Mouse (Mus musculus) kidney, postnatal 36 days (tissue): Measurements from ENCODE around the gene Mast3.

Source experiments
- DNase-seq, 2 experiments: peaks; one replicate each; pipeline ENCODE4 v3.0.0; 2021 to 2022; ENCODE audit warnings: mixed read lengths in 2 of 2

Gene Mast3

DNA sequence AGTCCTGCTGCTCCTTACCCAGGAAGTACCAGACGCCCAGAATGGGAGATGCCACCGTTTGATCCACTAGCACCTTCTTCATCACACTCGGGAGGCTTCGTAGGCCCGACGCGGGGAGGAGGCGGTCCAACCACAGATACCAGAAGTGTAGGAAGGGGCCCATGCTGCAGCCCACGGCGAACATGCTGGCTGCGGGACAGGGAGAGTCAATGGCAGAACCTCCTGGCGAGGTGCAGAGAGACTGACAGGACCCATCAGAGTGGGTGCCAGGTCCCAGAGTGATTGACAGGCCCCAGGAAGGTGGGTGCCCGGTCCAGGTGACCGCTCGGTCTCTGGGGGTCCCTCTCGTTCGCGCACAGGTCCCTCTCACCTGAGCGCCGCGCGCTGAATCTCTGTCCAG lies 44.5 kb downstream of the Mast3 start:
- DNase-seq = no peak

GRCm38 (mm10) chr8:70758616-70759561 lies 46.0 kb downstream of the Mast3 start:
- DNase-seq = peak in 1 of 2 experiments; percentile 51

DNA sequence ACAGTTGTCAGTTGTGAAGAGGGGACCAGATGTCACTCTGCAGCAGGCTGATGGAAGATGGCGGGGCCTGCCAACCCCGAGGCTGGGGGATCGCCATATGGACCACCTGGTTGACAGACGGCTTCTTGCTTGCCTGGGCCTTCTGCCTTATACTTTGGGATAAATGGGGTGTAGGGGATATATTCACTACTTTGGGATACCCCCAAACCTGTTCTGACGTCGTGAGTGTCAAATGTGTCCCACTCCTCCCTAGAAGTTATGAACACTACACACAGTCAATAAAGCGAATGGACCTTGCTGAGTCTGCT lies 46.6 kb downstream of the Mast3 start:
- no peak for DNase-seq

DNA sequence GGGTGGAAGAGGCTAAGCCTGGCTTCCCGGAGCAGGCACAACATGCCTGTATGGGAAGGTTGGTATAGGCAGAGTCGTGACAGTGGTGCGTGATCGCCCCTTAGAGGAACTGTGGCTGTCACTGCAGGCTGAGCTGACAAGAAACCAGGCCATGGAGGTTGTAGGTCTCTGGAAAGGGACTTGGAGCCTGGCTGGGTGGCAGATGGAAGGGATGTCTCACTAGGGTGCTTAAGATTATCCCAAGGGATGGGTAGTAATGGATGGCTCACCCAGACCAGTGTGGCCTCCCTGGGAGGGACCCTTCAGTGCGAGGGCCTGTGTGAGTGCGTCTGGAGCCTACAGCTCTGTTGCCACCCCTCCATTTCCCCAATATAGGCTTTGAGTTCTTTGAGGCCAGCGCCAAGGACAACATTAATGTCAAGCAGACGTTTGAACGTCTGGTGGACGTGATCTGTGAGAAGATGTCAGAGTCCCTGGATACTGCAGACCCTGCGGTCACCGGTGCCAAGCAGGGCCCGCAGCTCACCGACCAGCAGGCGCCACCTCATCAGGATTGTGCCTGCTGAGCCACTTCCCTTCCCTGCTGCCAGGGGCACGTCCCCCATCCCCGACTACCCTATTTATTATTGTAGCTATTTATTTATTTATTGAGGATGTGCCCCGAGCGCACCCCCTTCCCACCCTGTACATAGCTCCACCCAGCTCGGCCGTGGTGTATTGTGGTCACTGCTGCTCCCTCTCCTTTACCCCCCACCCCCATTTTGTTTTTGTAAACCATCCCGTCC lies 47.1 kb downstream of the Mast3 start:
- DNase-seq = peak in 1 of 2 experiments; percentile 55

- DNase-seq = no peak
Observed at GRCm38 (mm10) chr8:70756476-70757040, 48.3 kb downstream of the Mast3 start.

DNA sequence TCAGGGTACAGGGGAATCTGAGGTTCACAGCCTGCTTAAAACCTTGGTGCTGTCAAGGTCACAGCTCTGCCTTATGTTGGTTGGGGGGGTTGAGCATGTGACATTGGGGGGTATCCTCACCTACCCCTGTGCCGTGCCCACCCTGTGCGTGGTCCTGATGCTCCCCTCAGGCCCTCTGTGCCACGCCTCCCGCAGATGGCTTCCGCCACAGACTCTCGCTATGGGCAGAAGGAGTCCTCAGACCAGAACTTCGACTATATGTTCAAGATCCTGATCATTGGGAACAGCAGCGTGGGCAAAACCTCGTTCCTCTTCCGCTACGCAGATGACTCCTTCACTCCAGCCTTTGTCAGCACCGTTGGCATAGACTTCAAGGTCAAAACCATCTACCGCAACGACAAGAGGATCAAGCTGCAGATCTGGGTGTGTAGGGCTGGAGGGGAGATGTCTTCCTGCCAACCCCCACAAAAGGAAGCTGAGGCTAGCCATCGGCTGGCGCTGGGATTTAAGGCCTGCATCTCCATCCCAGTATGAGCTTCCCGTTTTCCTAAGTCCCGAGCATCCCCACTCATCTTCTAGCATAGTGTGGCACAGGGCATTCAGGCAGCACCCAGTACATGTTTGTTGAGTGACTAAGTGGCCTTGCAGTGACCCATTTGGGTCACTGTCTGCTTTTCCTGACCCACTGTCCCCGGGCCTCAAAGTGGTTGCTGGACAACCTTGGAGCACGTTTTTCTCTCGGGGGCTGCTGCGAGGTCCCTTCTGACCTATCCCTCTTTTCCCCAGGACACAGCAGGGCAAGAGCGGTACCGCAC lies 49.0 kb downstream of the Mast3 start:
- DNase-seq = no peak

DNA sequence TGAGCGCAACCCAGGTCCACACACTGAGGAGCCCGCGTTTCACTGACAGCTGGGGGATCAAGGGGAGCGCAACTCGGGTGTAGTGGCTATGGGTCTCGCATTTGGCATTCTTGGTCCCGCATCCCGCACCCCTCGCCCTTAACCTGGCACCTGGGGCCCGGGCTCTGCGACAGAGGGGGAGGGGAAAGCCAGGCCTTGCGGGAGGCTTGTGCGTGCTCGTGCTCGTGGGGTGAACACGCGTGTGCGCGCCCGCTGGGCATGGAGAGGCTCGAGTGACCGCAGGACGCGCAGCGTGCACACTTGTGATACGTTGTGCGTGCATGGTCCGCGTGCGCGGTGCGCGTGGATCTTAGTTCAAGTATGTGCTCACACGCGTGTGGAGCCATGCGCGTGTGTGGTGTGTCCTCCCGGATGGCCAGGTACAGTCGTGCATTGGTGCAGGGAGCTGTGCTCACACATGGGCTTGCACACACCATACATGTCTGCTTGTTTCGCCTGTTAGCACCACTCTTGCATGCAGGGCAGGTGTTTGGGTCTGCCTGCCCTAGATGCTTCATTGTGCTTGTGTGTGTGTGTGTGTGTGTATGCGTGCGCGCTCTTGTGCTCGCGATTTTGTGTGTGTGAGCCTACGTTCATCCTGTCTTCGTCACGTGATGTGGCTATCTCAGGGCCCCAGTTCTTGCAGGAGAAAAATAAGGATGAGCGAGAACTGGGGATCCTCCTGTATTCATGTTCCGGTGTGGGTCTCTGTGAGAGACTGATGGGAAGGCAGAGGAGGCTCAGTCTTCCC lies 49.8 kb downstream of the Mast3 start:
- peak in 1 of 2 experiments; percentile 72 for DNase-seq

DNA sequence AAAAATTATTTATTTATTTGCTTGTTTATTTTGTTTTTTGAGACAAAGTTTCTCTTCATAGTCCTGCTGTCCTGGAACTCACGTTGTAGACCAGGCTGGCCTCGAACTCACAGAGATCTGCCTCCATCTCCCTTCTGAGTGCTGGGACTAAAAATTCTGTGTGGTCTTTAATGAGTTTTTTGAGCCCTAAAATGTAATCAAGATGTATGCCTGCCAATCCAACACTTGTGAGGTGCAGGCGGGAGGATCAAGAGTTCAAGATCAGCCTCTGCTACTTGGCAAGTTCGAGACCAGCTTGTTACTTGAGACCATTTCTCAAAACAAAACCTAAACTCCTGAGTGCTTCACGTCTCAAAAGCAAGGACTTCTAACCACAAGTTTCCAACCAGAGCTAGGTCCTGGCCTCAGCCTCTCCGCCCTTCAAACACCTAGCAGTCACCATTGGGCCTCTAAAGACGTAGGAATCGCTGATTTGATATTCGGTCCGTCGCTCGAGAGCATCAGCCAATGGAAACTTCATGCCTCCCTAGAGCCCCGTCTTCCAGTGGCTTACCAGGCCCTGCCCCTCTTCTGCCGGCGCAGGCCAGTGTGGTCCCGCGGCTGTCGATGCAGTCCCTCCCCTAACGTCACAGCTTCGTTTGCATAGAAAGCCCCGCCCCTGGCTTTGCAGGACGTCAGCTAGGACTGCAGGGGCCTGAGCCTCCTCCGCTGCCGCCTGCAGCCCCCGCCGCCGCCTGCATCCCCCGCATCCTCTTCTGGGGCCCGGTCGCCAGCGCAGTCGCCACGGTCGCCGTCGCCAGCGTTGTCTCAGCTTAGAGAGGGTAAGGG lies 50.6 kb downstream of the Mast3 start, which contains the start of gene Rab3a:
TSS of gene Rab3a (plus strand) at position 637 of the 828 bp plus-strand sequence.
- peak; percentile 97 to 99 for DNase-seq

DNA sequence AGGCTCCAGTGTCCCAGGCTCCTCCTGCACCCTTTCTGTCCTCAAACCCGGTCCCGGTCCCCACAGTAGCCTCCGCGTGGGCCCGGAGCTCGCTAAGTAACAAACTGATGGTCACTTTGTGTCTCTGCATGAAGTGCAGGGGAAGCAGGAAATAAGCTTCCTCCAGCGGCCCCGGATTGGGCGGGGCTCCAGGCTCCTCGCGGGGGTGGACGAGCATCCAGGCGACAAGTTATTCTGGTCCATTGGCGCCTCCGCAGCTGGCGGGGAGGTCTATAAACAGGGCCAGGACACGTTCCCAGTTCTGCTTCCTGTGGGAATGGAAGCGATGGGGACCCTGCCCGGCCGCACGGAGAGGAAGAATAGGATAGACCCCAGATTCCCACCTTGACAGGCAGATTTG lies 51.7 kb downstream of the Mast3 start:
- DNase-seq = peak; percentile 91

DNA sequence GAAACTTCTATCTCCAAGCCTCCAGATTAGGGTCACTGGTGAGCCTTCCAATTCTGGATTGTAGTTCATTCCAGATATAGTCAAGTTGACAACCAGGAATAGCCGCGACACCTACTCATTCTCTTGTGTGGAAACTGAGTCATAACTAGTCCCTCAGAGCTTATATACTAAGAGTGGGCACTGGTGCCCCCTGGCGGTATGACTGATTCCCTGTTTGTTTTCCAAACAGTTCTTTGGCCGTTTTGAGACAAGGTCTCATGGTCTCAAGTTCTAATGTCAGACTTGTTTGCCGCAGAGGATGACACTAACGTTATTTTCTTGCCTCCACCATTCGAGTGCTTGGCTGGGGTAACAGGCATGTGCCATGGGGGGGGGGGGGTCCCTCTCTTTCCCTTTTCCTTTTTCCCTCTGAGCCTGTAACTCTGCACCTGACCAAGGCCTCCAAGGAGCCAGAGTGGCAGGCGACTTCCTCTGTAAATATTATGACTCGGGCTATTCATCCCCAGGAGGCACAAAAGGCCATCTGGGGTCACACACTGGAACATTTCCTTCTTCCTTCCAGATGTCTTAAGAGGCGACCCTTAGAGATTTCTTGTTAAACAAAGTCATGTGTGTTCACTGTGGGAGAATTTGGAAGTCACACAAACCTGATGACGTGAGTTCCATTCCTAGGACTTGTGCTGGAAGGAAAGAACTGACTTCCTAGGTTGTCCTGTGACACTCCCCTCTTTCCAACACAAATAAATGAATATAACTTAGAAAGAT lies 52.7 kb downstream of the Mast3 start:
- peak; percentile 91 to 94 for DNase-seq

DNA sequence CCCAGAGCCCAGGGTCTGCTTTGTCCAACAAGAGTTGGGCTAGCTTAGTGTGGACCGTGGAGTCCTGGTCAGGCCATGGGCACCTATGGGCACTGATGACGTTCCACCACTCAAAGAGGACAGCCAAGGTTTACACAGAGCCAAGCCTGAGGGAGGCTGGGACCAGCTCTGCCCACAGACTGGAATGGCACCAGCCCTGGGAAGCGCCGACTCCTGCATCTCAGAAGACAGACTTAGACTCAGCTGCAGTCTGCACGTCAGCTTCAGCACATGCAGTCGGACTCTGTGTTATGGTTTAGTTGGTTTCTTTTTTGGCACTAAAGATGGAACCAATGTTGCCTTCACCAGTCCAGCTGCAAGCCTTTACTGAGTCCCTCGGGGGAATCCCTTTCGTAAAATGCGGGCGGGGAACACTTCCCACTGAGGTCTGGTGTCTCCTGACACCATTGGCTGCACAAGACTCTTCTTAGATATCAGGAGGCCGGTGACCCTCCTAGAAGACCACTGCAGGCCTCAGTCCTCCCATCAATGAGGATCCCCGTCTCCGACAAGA lies 54.6 kb downstream of the Mast3 start:
- no peak for DNase-seq

- DNase-seq = no peak
Observed at GRCm38 (mm10) chr8:70749097-70749674, 55.7 kb downstream of the Mast3 start.

- DNase-seq = no peak
Observed at GRCm38 (mm10) chr8:70748246-70749096, 56.4 kb downstream of the Mast3 start.

- DNase-seq = no peak
Observed at GRCm38 (mm10) chr8:70747211-70747890, 57.5 kb downstream of the Mast3 start.

- DNase-seq = no peak
Observed at GRCm38 (mm10) chr8:70746676-70747075, 58.2 kb downstream of the Mast3 start.

- no peak for DNase-seq
Observed at GRCm38 (mm10) chr8:70745691-70746220, 59.1 kb downstream of the Mast3 start.

DNA sequence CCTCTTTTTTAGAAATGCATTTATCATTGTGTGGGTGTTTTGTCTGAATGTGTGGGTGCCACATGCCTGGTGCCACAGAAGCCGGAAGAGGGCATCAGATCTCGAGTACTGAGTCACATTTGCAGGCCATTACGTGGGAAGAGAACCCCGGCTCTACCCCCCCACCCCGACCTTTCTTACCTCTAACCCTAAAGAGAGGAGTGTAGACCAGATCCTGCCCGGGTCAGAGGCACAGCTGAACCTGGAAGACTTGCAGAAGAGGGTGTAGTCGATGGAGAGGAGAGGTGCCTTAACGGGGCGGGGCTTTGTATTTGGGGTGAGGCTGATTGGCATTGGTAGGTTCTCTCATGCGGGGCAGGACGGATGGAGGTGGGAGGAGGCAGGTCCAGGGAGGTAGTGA lies 60.0 kb downstream of the Mast3 start:
- no peak for DNase-seq
